Mouse (Mus musculus) forebrain, embryonic 11.5 days (tissue): ENCODE measurements at regions not wholly inside any gene's neighbourhood (a gene's known extent, or its start where the extent isn't known, plus 50 kb on each side); places are given as distances from the start of the nearest gene placed in this dataset.

Experiments used
- ATAC-seq: fragments of 200-750 bp; cut with Nextera tagmentation; replicated peaks from 2 replicates; pipeline ENCODE4 v1.8.0; 2017; ENCODE audit warnings: moderate TSS enrichment; ENCODE audit not compliant: low FRiP score
- DNase-seq: peaks from one replicate; pipeline ENCODE4 v3.0.0-alpha.2; 2017; ENCODE audit warnings: low spot score
- H3K27ac ChIP-seq: fragments of 300-500 bp; sonication (generic); 2 replicates; pipeline ENCODE4 v1.5.1; 2014; ENCODE audit warnings: low read depth, low read length
- H3K27me3 ChIP-seq: fragments of 300-500 bp; sonication (generic); 2 replicates; pipeline ENCODE4 v1.6.1; 2014; ENCODE audit warnings: mild to moderate bottlenecking, low read length, mixed read lengths; ENCODE audit not compliant: control insufficient read depth, insufficient read depth
- H3K36me3 ChIP-seq: fragments of 300-500 bp; sonication (generic); 2 replicates; pipeline ENCODE4 v1.6.1; 2014; ENCODE audit warnings: mild to moderate bottlenecking, low read length, moderate library complexity, mixed read lengths; ENCODE audit not compliant: control insufficient read depth, insufficient read depth
- H3K4me1 ChIP-seq: fragments of 300-500 bp; sonication (generic); replicated peaks from 2 replicates; pipeline ENCODE4 v1.6.1; 2014; ENCODE audit warnings: low read length, mixed read lengths; ENCODE audit not compliant: control insufficient read depth, insufficient read depth
- H3K4me2 ChIP-seq: fragments of 300-500 bp; sonication (generic); 2 replicates; pipeline ENCODE4 v1.6.1; 2014; ENCODE audit warnings: low read depth, mild to moderate bottlenecking, low read length, moderate library complexity, mixed read lengths; ENCODE audit not compliant: severe bottlenecking
- H3K4me3 ChIP-seq: fragments of 300-500 bp; sonication (generic); 2 replicates; pipeline ENCODE4 v1.5.1; 2014; ENCODE audit warnings: low read depth, low read length
- H3K9ac ChIP-seq: fragments of 300-500 bp; sonication (generic); 2 replicates; pipeline ENCODE4 v1.6.1; 2014; ENCODE audit warnings: low read length
- H3K9me3 ChIP-seq: fragments of 300-500 bp; sonication (generic); 2 replicates; pipeline ENCODE4 v1.6.1; 2016; ENCODE audit warnings: low read length, mixed read lengths; ENCODE audit not compliant: control insufficient read depth
- WGBS: fragments of 180-500 bp; shearing (Covaris S2); extraction: QIAGEN DNeasy Blood & Tissue Kit; methylation state at CpG from one replicate; pipeline ENCODE4 v1.1.7; 2014; 5-methylcytosine and 5-hydroxymethylcytosine counted together

DNA sequence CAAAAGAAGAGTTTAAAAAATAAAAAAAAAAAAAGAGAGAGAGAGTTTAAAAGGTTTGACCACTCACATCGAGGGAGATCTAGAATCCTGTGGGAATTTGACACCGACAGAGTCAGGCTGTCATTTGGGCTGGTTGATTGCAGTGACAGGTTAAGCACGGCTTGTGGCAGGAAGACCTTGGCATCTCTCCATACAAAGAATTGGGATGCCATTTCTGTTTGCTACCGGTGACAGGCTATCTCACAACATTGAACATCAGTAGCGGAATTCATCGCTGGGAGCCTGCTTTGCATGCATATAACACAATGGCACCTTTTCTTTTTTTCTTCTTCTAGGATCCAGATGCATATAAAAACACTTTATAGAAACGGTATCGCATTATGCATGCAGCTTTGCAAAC lies 53.7 kb upstream of the Gm26657 start:
- H3K27ac ChIP-seq: no peak overlapping the region
- no peaks in the 10 kb centered on the region for H3K4me1 ChIP-seq
- H3K36me3 ChIP-seq: no peaks in the 10 kb centered on the region
- H3K4me3 ChIP-seq: no peak overlapping the region
- no peak overlapping the region for H3K9ac ChIP-seq
- ATAC-seq (no peak), DNase-seq (no peak)
- 68% methylated on average over 8 of the region's 8 CpGs for WGBS
- no peak overlapping the region for H3K4me2 ChIP-seq
- H3K9me3 ChIP-seq: no peaks in the 10 kb centered on the region
- no peaks in the 10 kb centered on the region for H3K27me3 ChIP-seq

DNA sequence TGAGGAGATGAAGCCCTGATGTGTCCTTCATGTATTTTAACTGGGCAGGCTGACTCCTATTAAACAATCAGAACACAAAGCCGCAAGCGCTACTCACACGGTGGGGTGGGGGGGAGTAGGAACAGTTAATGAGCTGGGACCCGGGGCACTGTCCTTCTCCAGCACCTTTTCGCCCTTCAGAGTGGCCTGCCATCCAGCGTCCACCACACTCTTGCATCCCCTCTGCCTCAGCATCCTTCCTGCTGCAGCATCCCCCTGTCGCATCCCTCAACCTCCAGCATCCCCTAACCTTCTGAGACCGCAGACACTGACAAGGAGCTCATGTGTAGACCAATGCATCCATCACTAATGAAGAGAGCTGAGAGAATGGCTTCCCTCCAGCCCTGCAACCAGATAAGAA lies 54.2 kb upstream of the Gm26657 start:
- H3K4me2 ChIP-seq: no peak overlapping the region
- no peak overlapping the region for H3K4me3 ChIP-seq

DNA sequence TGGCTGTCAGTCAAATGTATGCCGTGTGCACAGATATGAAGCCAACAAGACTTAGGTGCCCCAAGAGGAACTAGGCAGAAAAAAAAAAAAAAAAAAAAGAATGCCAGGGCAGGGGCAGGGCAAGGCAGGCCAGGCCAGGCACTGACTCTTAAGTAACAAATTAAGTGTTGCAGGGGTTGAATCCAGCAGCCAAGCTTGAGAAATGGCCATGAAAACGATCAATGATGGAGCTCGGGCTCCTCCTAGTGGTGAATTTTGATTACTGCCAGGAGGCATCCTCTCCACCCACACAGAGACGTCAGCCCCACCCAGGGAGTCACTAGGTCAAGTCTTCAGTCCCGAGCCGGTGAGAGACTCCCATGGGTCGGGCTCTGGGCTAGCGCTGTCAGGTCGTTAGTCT lies 54.7 kb upstream of the Gm26657 start:
- Histone ChIP-seq H3K9me3 (no peaks in the 10 kb centered on the region), H3K4me1 (no peaks in the 10 kb centered on the region), H3K27me3 (no peaks in the 10 kb centered on the region), H3K4me3 (no peak overlapping the region), H3K4me2 (0 out of 2 replicates have a peak overlapping the region, but pooled peaks have one; percentile 19), H3K27ac (no peak overlapping the region), H3K9ac (no peak overlapping the region), H3K36me3 (no peaks in the 10 kb centered on the region)
- 14% methylated on average over 9 of the region's 9 CpGs for WGBS
- DNase-seq (peak; percentile 90), ATAC-seq (peak; percentile 73)

More for the DNA sequence above, 54.2 kb upstream of the Gm26657 start:
- DNase-seq (no peak), ATAC-seq (no peak; the same call in 1 of the 2 replicates)
- Histone ChIP-seq H3K9me3 (no peaks in the 10 kb centered on the region), H3K36me3 (no peaks in the 10 kb centered on the region), H3K9ac (no peak overlapping the region), H3K27ac (no peak overlapping the region), H3K27me3 (no peaks in the 10 kb centered on the region), H3K4me1 (no peaks in the 10 kb centered on the region)
- WGBS: 60% methylated on average over 8 of the region's 8 CpGs

DNA sequence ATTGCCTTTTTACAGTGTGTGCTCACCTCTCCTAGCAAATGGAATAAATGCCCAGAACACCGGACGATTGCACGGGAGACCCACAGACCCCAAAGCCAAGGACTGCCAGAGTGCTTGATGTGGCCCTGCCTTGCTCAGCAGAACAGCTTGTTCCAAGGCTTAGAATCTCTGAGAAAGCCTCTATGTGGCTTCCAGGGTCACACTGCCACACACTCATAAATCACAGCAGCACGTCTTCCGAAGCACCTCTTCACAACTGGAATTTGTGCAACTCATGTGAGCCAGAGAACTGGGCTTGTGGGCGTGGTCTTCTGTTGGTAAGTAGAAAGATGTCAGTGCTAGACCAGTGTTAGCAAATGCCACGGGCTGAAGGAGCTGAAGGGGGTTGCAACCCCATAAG lies 55.8 kb upstream of the Gm26657 start:
- Histone ChIP-seq H3K36me3 (no peaks in the 10 kb centered on the region), H3K4me3 (no peak overlapping the region), H3K9ac (no peak overlapping the region), H3K9me3 (no peaks in the 10 kb centered on the region), H3K27me3 (no peaks in the 10 kb centered on the region), H3K4me1 (no peaks in the 10 kb centered on the region), H3K4me2 (no peak overlapping the region), H3K27ac (no peak overlapping the region)
- 85% methylated on average over 7 of the region's 7 CpGs for WGBS
- DNase-seq (no peak), ATAC-seq (no peak)

DNA sequence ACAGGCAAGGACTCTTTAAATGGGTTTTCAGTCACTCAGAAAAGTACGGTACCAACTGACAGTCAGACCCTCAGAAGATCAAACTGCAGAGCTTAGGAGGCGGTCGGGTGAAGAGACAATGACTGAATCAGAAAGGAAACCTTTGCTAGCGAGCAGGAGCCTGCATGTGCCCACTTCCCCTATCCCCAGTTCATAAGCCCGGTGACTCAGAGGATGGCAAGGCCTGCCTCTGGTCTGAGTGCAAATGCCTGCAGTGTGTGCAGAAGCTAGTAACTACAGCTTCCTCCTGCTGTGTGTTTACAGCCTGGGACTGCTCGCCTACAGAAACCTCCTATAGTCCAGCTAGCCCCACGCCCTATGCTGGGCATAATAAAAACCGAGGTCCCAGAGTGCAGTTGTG lies 58.7 kb upstream of the Gm26657 start:
- Histone ChIP-seq H3K4me1 (no peaks in the 10 kb centered on the region), H3K9me3 (no peaks in the 10 kb centered on the region), H3K27ac (no peak overlapping the region), H3K36me3 (no peaks in the 10 kb centered on the region), H3K4me3 (no peak overlapping the region), H3K4me2 (no peak overlapping the region), H3K27me3 (no peaks in the 10 kb centered on the region), H3K9ac (no peak overlapping the region)
- 75% methylated on average over 8 of the region's 8 CpGs for WGBS
- no peak for DNase-seq
- no peak for ATAC-seq

- Histone ChIP-seq H3K27ac (no peak overlapping the region), H3K9ac (no peak overlapping the region), H3K36me3 (no peaks in the 10 kb centered on the region), H3K27me3 (no peaks in the 10 kb centered on the region), H3K9me3 (no peaks in the 10 kb centered on the region), H3K4me3 (no peak overlapping the region), H3K4me1 (no peaks in the 10 kb centered on the region), H3K4me2 (no peak overlapping the region)
- DNase-seq (no peak), ATAC-seq (no peak)
- 87% methylated on average over 4 of the region's 4 CpGs for WGBS
Observed at GRCm38 (mm10) chr4:56673868-56674267, 66.0 kb upstream of the Gm26657 start.

GRCm38 (mm10) chr4:56664921-56665320 lies 74.9 kb upstream of the Gm26657 start:
- WGBS: 81% methylated on average over 2 of the region's 2 CpGs
- no peaks in the 10 kb centered on the region for H3K27me3 ChIP-seq
- H3K9ac ChIP-seq: no peak overlapping the region
- no peak overlapping the region for H3K4me2 ChIP-seq
- no peak overlapping the region for H3K4me3 ChIP-seq
- no peak for ATAC-seq
- DNase-seq: no peak
- no peaks in the 10 kb centered on the region for H3K9me3 ChIP-seq
- H3K4me1 ChIP-seq: no peaks in the 10 kb centered on the region
- no peak overlapping the region for H3K27ac ChIP-seq
- H3K36me3 ChIP-seq: no peaks in the 10 kb centered on the region

DNA sequence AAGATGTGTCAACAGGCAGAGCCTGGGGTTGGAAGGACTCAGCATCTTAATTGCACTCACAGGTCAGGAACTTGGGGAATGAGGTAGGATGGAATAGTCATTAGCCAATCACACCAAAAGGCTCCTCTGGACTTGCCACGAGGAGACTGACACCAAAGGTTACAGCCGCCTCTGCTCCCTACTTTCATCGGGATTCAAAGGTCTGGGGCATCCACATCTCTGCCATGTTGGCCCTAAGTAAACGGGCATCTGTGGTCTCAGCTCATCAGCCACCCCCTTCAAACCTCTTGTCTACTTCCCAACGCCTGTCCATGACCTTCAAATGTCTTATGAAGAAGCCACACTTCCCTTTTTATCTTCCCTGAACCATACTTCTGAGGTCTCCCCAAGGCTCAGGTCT lies 78.1 kb upstream of the Gm26657 start:
- WGBS: 92% methylated on average over 5 of the region's 5 CpGs
- no peak overlapping the region for H3K27ac ChIP-seq

GRCm38 (mm10) chr4:56657046-56657445 lies 82.8 kb upstream of the Gm26657 start:
- Histone ChIP-seq H3K4me2 (no peak overlapping the region), H3K9ac (no peak overlapping the region), H3K9me3 (no peaks in the 10 kb centered on the region), H3K4me3 (no peak overlapping the region), H3K4me1 (no peaks in the 10 kb centered on the region), H3K27ac (no peak overlapping the region), H3K36me3 (no peaks in the 10 kb centered on the region), H3K27me3 (no peaks in the 10 kb centered on the region)
- ATAC-seq (no peak), DNase-seq (no peak)
- WGBS: 85% methylated on average over 3 of the region's 3 CpGs

More for the DNA sequence above, 78.1 kb upstream of the Gm26657 start:
- DNase-seq (no peak), ATAC-seq (no peak)
- Histone ChIP-seq H3K4me1 (no peaks in the 10 kb centered on the region), H3K9ac (no peak overlapping the region), H3K4me2 (no peak overlapping the region), H3K9me3 (no peaks in the 10 kb centered on the region), H3K36me3 (no peaks in the 10 kb centered on the region), H3K27me3 (no peaks in the 10 kb centered on the region), H3K4me3 (no peak overlapping the region)
